Mouse (Mus musculus): ENCODE measurements around the gene Mt3. TPM values are rescaled to one million over a fixed set of nuclear protein-coding genes. Genes with fewer than 3 reads are reported as not detected.
"Not testable (repeated sequence)": the region's sequence is repeated elsewhere in the genome, so short reads cannot be mapped to it uniquely, and the experiment has no call there.

Gene Mt3
- polyA plus RNA-seq, 1 experiment from 2014 or later = 88.7 TPM

DNA sequence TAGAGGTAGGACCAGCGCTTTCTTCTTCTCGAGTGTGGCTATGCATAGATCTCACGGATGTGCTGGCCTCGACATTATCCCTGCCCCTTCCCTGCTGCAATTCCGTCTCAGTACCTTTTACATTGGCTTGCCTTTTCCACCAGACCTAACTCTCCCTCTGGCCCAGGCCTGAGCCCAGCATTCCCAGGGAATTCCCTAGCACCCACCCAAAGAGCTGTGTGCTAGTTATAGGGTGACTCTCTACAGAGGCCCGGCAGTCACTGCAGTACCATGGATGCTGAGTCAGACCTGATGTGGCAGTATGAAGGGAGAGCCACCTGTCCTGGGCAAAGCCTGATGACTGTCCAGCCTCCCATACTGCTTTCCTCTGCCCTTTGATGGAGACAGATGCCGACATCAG lies 1.0 kb downstream of the Mt3 start:
- no peak overlapping the region for H3K27ac ChIP-seq (replicated peaks in 1 of 2; ENCODE audit: control insufficient read depth in 1 of 2, insufficient read depth in 1 of 2, low read depth in 2 of 2, low read length in 2 of 2)
- H3K9me3 ChIP-seq (ENCODE audit: control insufficient read depth, low read length) = no peaks in the 10 kb centered on the region
- no peak for ATAC-seq (ENCODE audit: insufficient number of reproducible peaks, insufficient read depth, low FRiP score, low read depth)
- H3K4me1 ChIP-seq (ENCODE audit: control insufficient read depth in 2 of 2, insufficient read depth in 2 of 2, low read length in 2 of 2) = peaks cover 12 to 28% of the 10 kb centered on the region in 2 experiments
- peak overlapping the region; percentile 73 for H3K4me2 ChIP-seq (ENCODE audit: low read length)
- no peaks in the 10 kb centered on the region for H3K36me3 ChIP-seq (ENCODE audit: control insufficient read depth, insufficient read depth, low read length)
- WGBS = 42% methylated on average over 7 of the region's 7 CpGs
- H3K4me3 ChIP-seq (ENCODE audit: control insufficient read depth in 1 of 2, insufficient read depth in 1 of 2, low read depth in 1 of 2, low read length in 2 of 2) = peak overlapping the region; percentile 43 to 57
- H3K27me3 ChIP-seq (ENCODE audit: control insufficient read depth, insufficient read depth, low read length) = peaks cover 6% of the 10 kb centered on the region; the same call in 1 of the 2 replicates
- H3K9ac ChIP-seq (ENCODE audit: low read length) = peak overlapping the region; percentile 52; the same call in 1 of the 2 replicates

DNA sequence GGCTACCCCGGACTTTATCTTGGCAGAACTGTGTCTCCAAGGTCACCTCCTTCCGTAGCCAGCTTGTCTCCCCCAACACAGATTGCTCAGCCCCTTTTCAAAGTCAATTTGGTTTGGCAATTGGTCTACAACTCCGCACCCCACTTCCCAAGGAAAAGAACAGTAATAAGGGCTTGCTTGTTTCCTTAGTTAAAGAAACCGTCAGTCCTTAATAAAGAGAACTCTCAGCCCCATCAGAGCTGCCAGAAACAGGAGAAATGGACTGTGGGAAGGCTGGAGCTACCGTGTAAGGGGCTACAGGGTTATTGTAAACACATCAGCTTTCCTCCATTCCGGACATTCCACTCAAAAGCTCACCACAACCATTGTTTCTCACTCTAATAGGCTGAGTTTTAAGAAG lies 2.1 kb downstream of the Mt3 start:
- no peak for ATAC-seq (ENCODE audit: insufficient number of reproducible peaks, insufficient read depth, low FRiP score, low read depth)
- Histone ChIP-seq H3K4me3 (ENCODE audit: control insufficient read depth in 1 of 2, insufficient read depth in 1 of 2, low read depth in 1 of 2, low read length in 2 of 2) (no peak overlapping the region), H3K4me1 (ENCODE audit: control insufficient read depth in 2 of 2, insufficient read depth in 2 of 2, low read length in 2 of 2) (peaks cover 12 to 28% of the 10 kb centered on the region in 2 experiments), H3K27ac (replicated peaks in 1 of 2; ENCODE audit: control insufficient read depth in 1 of 2, insufficient read depth in 1 of 2, low read depth in 2 of 2, low read length in 2 of 2) (0 out of 4 replicates have a peak overlapping the region, but pooled peaks of 1 of the 2 experiments have one; percentile 12), H3K4me2 (ENCODE audit: low read length) (no peak overlapping the region), H3K9ac (ENCODE audit: low read length) (no peak overlapping the region), H3K36me3 (ENCODE audit: control insufficient read depth, insufficient read depth, low read length) (no peaks in the 10 kb centered on the region), H3K9me3 (ENCODE audit: control insufficient read depth, low read length) (no peaks in the 10 kb centered on the region), H3K27me3 (ENCODE audit: control insufficient read depth, insufficient read depth, low read length) (peaks cover 6% of the 10 kb centered on the region; the same call in 1 of the 2 replicates)
- whole genome bisulfite sequencing = 54% methylated on average over 6 of the region's 6 CpGs

DNA sequence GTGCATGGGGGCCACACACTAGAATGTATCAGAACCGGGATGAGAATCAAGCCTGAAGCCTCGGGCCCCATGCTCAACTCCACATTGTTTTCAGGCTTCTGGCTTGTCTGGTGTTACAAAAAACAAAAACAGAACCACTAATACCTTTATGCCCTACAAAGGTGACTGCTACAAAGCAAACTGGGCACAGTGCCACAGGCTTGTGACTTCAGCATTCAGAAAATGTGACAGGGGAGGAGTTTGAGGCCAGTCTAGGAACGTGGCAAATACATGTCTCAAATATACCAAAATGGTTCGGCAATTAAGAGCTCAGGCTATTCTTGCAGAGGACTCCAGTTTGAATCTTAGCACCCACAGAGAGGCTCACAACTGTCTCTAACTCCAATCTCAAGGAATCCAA lies 3.7 kb downstream of the Mt3 start:
- no peak for ATAC-seq (ENCODE audit: insufficient number of reproducible peaks, insufficient read depth, low FRiP score, low read depth)
- Histone ChIP-seq H3K27me3 (ENCODE audit: control insufficient read depth, insufficient read depth, low read length) (peaks cover 4% of the 10 kb centered on the region; the same call in 1 of the 2 replicates), H3K36me3 (ENCODE audit: control insufficient read depth, insufficient read depth, low read length) (no peaks in the 10 kb centered on the region), H3K27ac (replicated peaks in 1 of 2; ENCODE audit: control insufficient read depth in 1 of 2, insufficient read depth in 1 of 2, low read depth in 2 of 2, low read length in 2 of 2) (peak overlapping the region; percentile 56 to 64; a peak in 2 of 4 replicates), H3K4me2 (ENCODE audit: low read length) (no peak overlapping the region), H3K4me1 (ENCODE audit: control insufficient read depth in 2 of 2, insufficient read depth in 2 of 2, low read length in 2 of 2) (peaks cover 12 to 28% of the 10 kb centered on the region in 2 experiments), H3K4me3 (ENCODE audit: control insufficient read depth in 1 of 2, insufficient read depth in 1 of 2, low read depth in 1 of 2, low read length in 2 of 2) (no peak overlapping the region), H3K9me3 (ENCODE audit: control insufficient read depth, low read length) (no peaks in the 10 kb centered on the region), H3K9ac (ENCODE audit: low read length) (no peak overlapping the region)
- 40% methylated on average over 4 of the region's 4 CpGs for WGBS

DNA sequence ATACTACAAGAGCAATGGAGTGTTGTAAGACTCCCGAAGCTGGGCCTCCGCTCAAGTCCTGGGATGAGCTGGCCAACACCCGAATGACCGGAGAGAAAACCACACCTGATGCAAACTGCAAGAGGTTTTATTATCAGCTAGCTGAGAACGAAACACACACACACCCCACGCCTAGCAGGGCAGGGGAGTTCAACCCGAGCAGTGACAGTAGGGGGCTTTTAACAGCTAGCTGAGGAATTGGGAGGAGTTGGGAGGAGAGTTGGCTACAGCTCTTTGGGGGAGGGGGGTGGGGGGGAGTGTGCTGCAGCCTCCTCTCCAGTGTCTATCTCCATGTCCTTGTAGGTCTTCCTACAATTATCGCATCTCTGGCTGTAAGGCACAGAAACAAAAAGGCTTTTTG lies 13.4 kb downstream of the Mt3 start:
- not testable (repeated sequence) for H3K4me1 ChIP-seq (ENCODE audit: control insufficient read depth in 2 of 2, insufficient read depth in 2 of 2, low read length in 2 of 2); H3K27ac ChIP-seq (replicated peaks in 1 of 2; ENCODE audit: control insufficient read depth in 1 of 2, insufficient read depth in 1 of 2, low read depth in 2 of 2, low read length in 2 of 2); H3K9me3 ChIP-seq (ENCODE audit: control insufficient read depth, low read length); H3K4me3 ChIP-seq (ENCODE audit: control insufficient read depth in 1 of 2, insufficient read depth in 1 of 2, low read depth in 1 of 2, low read length in 2 of 2); H3K4me2 ChIP-seq (ENCODE audit: low read length); H3K9ac ChIP-seq (ENCODE audit: low read length); H3K36me3 ChIP-seq (ENCODE audit: control insufficient read depth, insufficient read depth, low read length); ATAC-seq (ENCODE audit: insufficient number of reproducible peaks, insufficient read depth, low FRiP score, low read depth)
- 69% methylated on average over 8 of the region's 8 CpGs for WGBS
- peaks cover 12% of the 10 kb centered on the region for H3K27me3 ChIP-seq (ENCODE audit: control insufficient read depth, insufficient read depth, low read length)

DNA sequence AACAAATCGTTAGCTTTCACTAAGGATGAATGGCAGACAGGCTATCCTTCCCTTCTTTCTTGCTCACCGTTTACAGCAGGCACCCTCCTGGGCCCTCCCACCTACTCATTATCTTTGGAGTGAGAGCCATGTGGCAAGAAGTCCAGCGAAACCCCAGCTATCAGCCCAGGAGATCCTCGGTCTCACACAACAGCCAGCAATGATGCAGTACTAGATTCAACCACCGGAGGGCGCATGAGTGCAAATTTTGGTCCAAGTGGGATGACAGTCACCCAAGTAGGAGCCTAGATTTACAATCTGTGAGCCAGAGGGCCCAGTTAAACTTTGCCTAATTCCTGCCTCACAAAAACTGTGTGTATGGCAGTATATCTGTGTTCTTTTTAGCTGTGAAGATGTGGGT lies 14.8 kb downstream of the Mt3 start:
- Histone ChIP-seq H3K4me3 (ENCODE audit: control insufficient read depth in 1 of 2, insufficient read depth in 1 of 2, low read depth in 1 of 2, low read length in 2 of 2) (no peak overlapping the region), H3K27ac (replicated peaks in 1 of 2; ENCODE audit: control insufficient read depth in 1 of 2, insufficient read depth in 1 of 2, low read depth in 2 of 2, low read length in 2 of 2) (no peak overlapping the region), H3K9me3 (ENCODE audit: control insufficient read depth, low read length) (no peaks in the 10 kb centered on the region), H3K9ac (ENCODE audit: low read length) (0 out of 2 replicates have a peak overlapping the region, but pooled peaks have one; percentile 44), H3K36me3 (ENCODE audit: control insufficient read depth, insufficient read depth, low read length) (no peaks in the 10 kb centered on the region), H3K4me1 (ENCODE audit: control insufficient read depth in 2 of 2, insufficient read depth in 2 of 2, low read length in 2 of 2) (peaks cover 8% of the 10 kb centered on the region in 2 experiments; a peak in 3 of 4 replicates), H3K27me3 (ENCODE audit: control insufficient read depth, insufficient read depth, low read length) (peaks cover 26% of the 10 kb centered on the region), H3K4me2 (ENCODE audit: low read length) (peak overlapping the region; percentile 48)
- 3% methylated on average over 6 of the region's 6 CpGs for WGBS
- no peak for ATAC-seq (ENCODE audit: insufficient number of reproducible peaks, insufficient read depth, low FRiP score, low read depth)

DNA sequence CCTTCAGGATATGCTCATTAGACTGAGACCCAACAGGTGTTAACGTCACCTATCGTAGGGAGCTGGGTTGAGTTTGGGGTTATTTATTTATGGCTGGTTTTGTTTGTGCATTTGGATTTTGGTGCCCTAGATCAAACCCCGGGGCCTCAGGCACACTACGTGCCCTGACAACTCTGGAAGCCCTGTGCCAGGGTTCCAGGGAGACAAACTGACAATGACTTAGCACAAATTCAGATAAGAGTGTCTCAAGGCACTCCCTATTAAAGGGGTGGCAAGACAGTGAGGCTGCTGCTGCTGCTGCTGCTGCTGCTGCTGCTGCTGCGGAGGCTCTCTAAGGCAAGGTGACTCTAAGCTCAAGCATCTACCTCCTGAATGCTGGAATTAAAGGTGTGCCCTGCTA lies 17.1 kb downstream of the Mt3 start:
- peaks cover 8 to 12% of the 10 kb centered on the region in 2 experiments; a peak in 3 of 4 replicates for H3K4me1 ChIP-seq (ENCODE audit: control insufficient read depth in 2 of 2, insufficient read depth in 2 of 2, low read length in 2 of 2)
- H3K27me3 ChIP-seq (ENCODE audit: control insufficient read depth, insufficient read depth, low read length) = peaks cover 47% of the 10 kb centered on the region
- no peak overlapping the region for H3K4me2 ChIP-seq (ENCODE audit: low read length)
- no peaks in the 10 kb centered on the region for H3K36me3 ChIP-seq (ENCODE audit: control insufficient read depth, insufficient read depth, low read length)
- no peak for ATAC-seq (ENCODE audit: insufficient number of reproducible peaks, insufficient read depth, low FRiP score, low read depth)
- no peak overlapping the region for H3K9ac ChIP-seq (ENCODE audit: low read length)
- WGBS = 82% methylated on average over 5 of the region's 5 CpGs
- H3K4me3 ChIP-seq (ENCODE audit: control insufficient read depth in 1 of 2, insufficient read depth in 1 of 2, low read depth in 1 of 2, low read length in 2 of 2) = no peak overlapping the region
- no peak overlapping the region for H3K27ac ChIP-seq (replicated peaks in 1 of 2; ENCODE audit: control insufficient read depth in 1 of 2, insufficient read depth in 1 of 2, low read depth in 2 of 2, low read length in 2 of 2)
- H3K9me3 ChIP-seq (ENCODE audit: control insufficient read depth, low read length) = no peaks in the 10 kb centered on the region

DNA sequence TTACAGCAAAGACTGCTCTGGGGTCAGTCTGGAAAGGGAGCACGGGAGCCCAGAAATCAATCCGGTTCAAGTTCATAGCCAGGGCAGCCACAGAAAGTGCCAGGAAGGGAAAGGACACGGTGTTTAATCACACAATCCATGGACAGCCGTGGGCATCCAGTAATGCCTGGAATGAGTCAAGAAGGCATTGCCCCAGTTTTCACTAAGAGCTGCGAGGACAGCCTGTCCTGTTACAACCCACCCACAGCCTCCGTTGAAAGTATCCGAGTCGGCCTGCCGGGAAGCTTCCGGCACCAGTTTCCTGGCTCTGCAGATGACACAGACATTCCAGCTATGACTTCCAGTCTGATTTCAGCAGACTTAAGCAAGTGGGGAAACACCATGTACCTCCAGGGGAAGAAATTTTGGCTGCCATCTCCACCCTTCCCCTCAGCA lies 18.9 kb downstream of the Mt3 start:
- H3K36me3 ChIP-seq (ENCODE audit: control insufficient read depth, insufficient read depth, low read length) = no peaks in the 10 kb centered on the region
- H3K4me1 ChIP-seq (ENCODE audit: control insufficient read depth in 2 of 2, insufficient read depth in 2 of 2, low read length in 2 of 2) = peaks cover 8 to 12% of the 10 kb centered on the region in 2 experiments; a peak in 3 of 4 replicates
- H3K9me3 ChIP-seq (ENCODE audit: control insufficient read depth, low read length) = no peaks in the 10 kb centered on the region
- peak overlapping the region in 1 of 2 experiments; percentile 54; a peak in 1 of 4 replicates for H3K4me3 ChIP-seq (ENCODE audit: control insufficient read depth in 1 of 2, insufficient read depth in 1 of 2, low read depth in 1 of 2, low read length in 2 of 2)
- peak overlapping the region; percentile 97 for H3K4me2 ChIP-seq (ENCODE audit: low read length)
- H3K27ac ChIP-seq (replicated peaks in 1 of 2; ENCODE audit: control insufficient read depth in 1 of 2, insufficient read depth in 1 of 2, low read depth in 2 of 2, low read length in 2 of 2) = no peak overlapping the region
- no peak for ATAC-seq (ENCODE audit: insufficient number of reproducible peaks, insufficient read depth, low FRiP score, low read depth)
- H3K27me3 ChIP-seq (ENCODE audit: control insufficient read depth, insufficient read depth, low read length) = peaks cover 63% of the 10 kb centered on the region
- 39% methylated on average over 10 of the region's 10 CpGs for WGBS
- H3K9ac ChIP-seq (ENCODE audit: low read length) = no peak overlapping the region

Measured in heart, embryonic 14.5 days (tissue).